ENCODE assay signal across 9 mouse cellular contexts in genomic region chr6:13982606-13983389, GRCm38 (mm10).
DNase-seq lines count a peak whose midpoint lies in the region; ATAC-seq and TF ChIP-seq lines count a peak whose summit lies in the region.
"Had no signal": no experiment of that assay in that cellular context is flagged by ENCODE, and none has a peak within 500 bp of the region (broad histone marks: within the 10 kb centered on the region; RNA-seq: fewer than 3 reads in every experiment).

No protein-coding gene starts in this region.

- H3K36me3 ChIP-seq in intestine, embryonic 15.5 days = no peaks in the 10 kb centered on the region

- no peaks in the 10 kb centered on the region for H3K27me3 ChIP-seq in intestine, embryonic 15.5 days (replicated peaks)

- H3K27ac ChIP-seq in left cerebral cortex, adult 2 months = peak overlapping the region; percentile 1; the same call in 1 of the 2 replicates
- H3K27ac ChIP-seq in intestine, embryonic 15.5 days = no peak overlapping the region

- H3K4me3 ChIP-seq in left cerebral cortex, adult 2 months = peak overlapping the region; percentile 25
- no peak overlapping the region for H3K4me3 ChIP-seq in intestine, embryonic 15.5 days (replicated peaks)

- peak; percentile 6 for DNase-seq in retina, postnatal 1 day
- DNase-seq in retina, embryonic 14.5 days (ENCODE audit: low spot score) = no peak
- DNase-seq in frontal cortex, adult 2 months (ENCODE audit: extremely low spot score in 1 of 2, low spot score in 1 of 2) = peak; percentile 15 to 56
- DNase-seq in left cerebral cortex, adult 2 months (ENCODE audit: extremely low spot score in 1 of 2, low spot score in 2 of 2) = peak in 1 of 2 experiments; percentile 19
- DNase-seq in lung, postnatal 25 days (ENCODE audit: low spot score) = no peak
- DNase-seq in spleen, adult 12 weeks (ENCODE audit: low spot score) = no peak
- DNase-seq in embryo, embryonic 9.5 days (ENCODE audit: extremely low spot score) = no peak
- DNase-seq: liver, postnatal 0 days had no signal

- no peak overlapping the region for H3K4me2 ChIP-seq in intestine, embryonic 15.5 days (replicated peaks)

- no peak for ATAC-seq in intestine, embryonic 15.5 days
- ATAC-seq: liver, postnatal 0 days had no signal

- no peak overlapping the region for H3K9ac ChIP-seq in intestine, embryonic 15.5 days
- H3K9ac ChIP-seq: liver, postnatal 0 days had no signal

- H3K9me3 ChIP-seq in intestine, embryonic 15.5 days = no peaks in the 10 kb centered on the region

- intact Hi-C loops in left cerebral cortex, adult 2 months (cut with DNase I) = no loop called here

- 82% methylated on average over 10 of the region's 10 CpGs for WGBS in intestine, embryonic 15.5 days

- TF ChIP-seq CTCF in left cerebral cortex, adult 2 months (IDR thresholded peaks at IDR 0.05) = no peak

- H3K4me1 ChIP-seq in intestine, embryonic 15.5 days (replicated peaks) = no peaks in the 10 kb centered on the region

Comparison
In these comparisons a context has a peak if more than half of its experiments do, and no peak if none do; other contexts are left out.
1. DNase-seq: peak in retina, postnatal 1 day (single experiment) and frontal cortex, adult 2 months (2 of 2); none in retina, embryonic 14.5 days (single experiment), lung, postnatal 25 days (single experiment), spleen, adult 12 weeks (single experiment) and embryo, embryonic 9.5 days (single experiment).